Mouse (Mus musculus) liver, embryonic 15.5 days (tissue): ENCODE measurements at regions not wholly inside any gene's neighbourhood (a gene's known extent, or its start where the extent isn't known, plus 50 kb on each side); places are given as distances from the start of the nearest gene placed in this dataset.

ENCODE experiments used
- ATAC-seq: fragments of 200-750 bp; cut with Nextera tagmentation; 2 replicates; pipeline ENCODE4 v1.8.0; 2017; ENCODE audit warnings: moderate number of reproducible peaks, mild to moderate bottlenecking, moderate library complexity; ENCODE audit not compliant: insufficient read depth
- H3K27ac ChIP-seq: fragments of 300-500 bp; sonication (generic); replicated peaks from 2 replicates; pipeline ENCODE4 v1.5.1; 2015; ENCODE audit warnings: mild to moderate bottlenecking, inconsistent platforms
- H3K27me3 ChIP-seq: fragments of 300-500 bp; sonication (generic); 2 replicates; pipeline ENCODE4 v1.6.1; 2015; ENCODE audit warnings: mild to moderate bottlenecking, inconsistent platforms
- H3K36me3 ChIP-seq: fragments of 300-500 bp; sonication (generic); replicated peaks from 2 replicates; pipeline ENCODE4 v1.6.1; 2015; ENCODE audit warnings: moderate library complexity, mild to moderate bottlenecking, inconsistent platforms
- H3K4me1 ChIP-seq: fragments of 300-500 bp; sonication (generic); replicated peaks from 2 replicates; pipeline ENCODE4 v1.6.1; 2015; ENCODE audit warnings: inconsistent platforms
- H3K4me2 ChIP-seq: fragments of 300-500 bp; sonication (generic); 2 replicates; pipeline ENCODE4 v1.6.1; 2015; ENCODE audit warnings: moderate library complexity, mild to moderate bottlenecking, inconsistent platforms
- H3K4me3 ChIP-seq: fragments of 300-500 bp; sonication (generic); replicated peaks from 2 replicates; pipeline ENCODE4 v1.5.1; 2015; ENCODE audit warnings: mild to moderate bottlenecking, inconsistent platforms
- H3K9ac ChIP-seq: fragments of 300-500 bp; sonication (generic); 2 replicates; pipeline ENCODE4 v1.6.1; 2015; ENCODE audit warnings: moderate library complexity, mild to moderate bottlenecking, inconsistent platforms
- H3K9me3 ChIP-seq: fragments of 300-500 bp; sonication (generic); replicated peaks from 2 replicates; pipeline ENCODE4 v1.6.1; 2016; ENCODE audit warnings: inconsistent platforms
- WGBS: fragments of 180-500 bp; shearing (Covaris S2); methylation state at CpG from one replicate; pipeline ENCODE4 v1.1.7; 2015; ENCODE audit warnings: mixed read lengths; ENCODE audit not compliant: insufficient replicate concordance; 5-methylcytosine and 5-hydroxymethylcytosine counted together

DNA sequence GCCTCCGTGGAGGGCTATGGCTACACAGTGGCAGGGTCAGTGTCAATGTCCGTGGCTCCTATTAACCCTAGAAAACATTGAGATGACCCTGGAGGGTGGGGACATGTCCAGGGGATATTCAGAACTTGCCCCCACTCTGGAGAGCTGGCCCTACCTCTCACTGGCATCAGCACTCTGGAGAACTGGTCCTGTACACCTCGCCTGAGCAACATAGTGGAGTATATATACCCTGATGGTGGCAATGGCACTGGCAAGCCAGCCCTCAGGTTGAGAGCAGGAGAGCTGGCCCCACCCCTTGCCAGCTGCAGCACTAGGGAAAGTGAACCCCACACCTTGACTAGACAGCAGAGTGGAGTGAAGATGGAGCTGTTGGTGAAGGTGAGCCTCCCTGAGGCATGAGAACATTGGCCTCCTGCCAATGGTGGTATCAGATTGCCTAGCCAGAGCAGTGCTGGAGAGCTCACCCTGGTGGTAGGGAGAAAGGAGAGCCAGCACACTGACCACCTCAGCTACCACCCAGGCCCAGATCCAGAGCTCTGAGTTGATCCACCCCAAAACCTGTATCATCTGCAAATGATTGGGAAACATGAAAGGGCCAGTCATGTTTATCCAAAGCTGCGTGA lies 64.5 kb upstream of the Mad2l1 start:
- Histone ChIP-seq H3K9ac (no peak overlapping the region), H3K4me1 (no peaks in the 10 kb centered on the region), H3K9me3 (no peaks in the 10 kb centered on the region), H3K27me3 (no peaks in the 10 kb centered on the region), H3K27ac (no peak overlapping the region), H3K36me3 (no peaks in the 10 kb centered on the region), H3K4me2 (no peak overlapping the region), H3K4me3 (no peak overlapping the region)
- ATAC-seq, result no peak
- WGBS, result 59% methylated on average over 4 of the region's 4 CpGs

- no peaks in the 10 kb centered on the region for H3K27me3 ChIP-seq
- WGBS, result 56% methylated on average over 3 of the region's 3 CpGs
- H3K9ac ChIP-seq, result no peak overlapping the region
- no peaks in the 10 kb centered on the region for H3K36me3 ChIP-seq
- no peaks in the 10 kb centered on the region for H3K9me3 ChIP-seq
- ATAC-seq, result no peak
- no peak overlapping the region for H3K27ac ChIP-seq
- no peaks in the 10 kb centered on the region for H3K4me1 ChIP-seq
- H3K4me3 ChIP-seq, result no peak overlapping the region
- no peak overlapping the region for H3K4me2 ChIP-seq
Observed at GRCm38 (mm10) chr6:66471786-66472185, 63.4 kb upstream of the Mad2l1 start.

GRCm38 (mm10) chr6:66472697-66473096 lies 62.5 kb upstream of the Mad2l1 start:
- WGBS, result 53% methylated on average over 4 of the region's 4 CpGs
- no peak overlapping the region for H3K27ac ChIP-seq
- no peaks in the 10 kb centered on the region for H3K27me3 ChIP-seq
- no peaks in the 10 kb centered on the region for H3K4me1 ChIP-seq
- no peak overlapping the region for H3K9ac ChIP-seq
- no peak overlapping the region for H3K4me2 ChIP-seq
- no peak overlapping the region for H3K4me3 ChIP-seq
- ATAC-seq, result no peak
- H3K9me3 ChIP-seq, result no peaks in the 10 kb centered on the region
- H3K36me3 ChIP-seq, result no peaks in the 10 kb centered on the region

DNA sequence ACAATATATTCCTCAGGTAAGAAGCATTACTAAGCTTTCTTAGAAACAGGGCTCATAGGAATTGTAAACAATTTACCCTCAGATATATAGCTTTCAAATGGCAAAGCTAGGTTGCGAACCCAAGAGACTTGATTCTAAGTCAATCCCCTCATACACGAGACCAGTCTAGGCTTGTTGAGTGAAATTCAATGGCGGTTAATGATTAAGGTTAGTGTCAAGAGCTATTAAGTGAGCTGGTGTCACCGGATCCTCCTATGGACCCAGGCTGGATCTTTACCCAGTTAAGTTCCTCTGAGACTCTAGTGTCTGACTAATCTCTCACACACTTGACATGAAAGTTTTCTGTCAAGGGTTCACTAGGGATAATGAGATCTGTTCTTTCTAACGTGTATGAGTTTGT lies 57.6 kb upstream of the Mad2l1 start:
- H3K27ac ChIP-seq, result no peak overlapping the region
- no peak for ATAC-seq
- H3K4me2 ChIP-seq, result no peak overlapping the region
- no peak overlapping the region for H3K9ac ChIP-seq
- H3K27me3 ChIP-seq, result no peaks in the 10 kb centered on the region
- no peaks in the 10 kb centered on the region for H3K4me1 ChIP-seq
- no peaks in the 10 kb centered on the region for H3K36me3 ChIP-seq
- 46% methylated on average over 5 of the region's 5 CpGs for WGBS
- no peaks in the 10 kb centered on the region for H3K9me3 ChIP-seq
- no peak overlapping the region for H3K4me3 ChIP-seq

- Histone ChIP-seq H3K36me3 (no peaks in the 10 kb centered on the region), H3K4me3 (no peak overlapping the region), H3K9ac (no peak overlapping the region), H3K9me3 (no peaks in the 10 kb centered on the region), H3K27me3 (no peaks in the 10 kb centered on the region), H3K27ac (no peak overlapping the region), H3K4me1 (no peaks in the 10 kb centered on the region), H3K4me2 (no peak overlapping the region)
- no peak for ATAC-seq
- WGBS, result 43% methylated on average over 4 of the region's 4 CpGs
Observed at GRCm38 (mm10) chr6:66478326-66478964, 56.7 kb upstream of the Mad2l1 start.

DNA sequence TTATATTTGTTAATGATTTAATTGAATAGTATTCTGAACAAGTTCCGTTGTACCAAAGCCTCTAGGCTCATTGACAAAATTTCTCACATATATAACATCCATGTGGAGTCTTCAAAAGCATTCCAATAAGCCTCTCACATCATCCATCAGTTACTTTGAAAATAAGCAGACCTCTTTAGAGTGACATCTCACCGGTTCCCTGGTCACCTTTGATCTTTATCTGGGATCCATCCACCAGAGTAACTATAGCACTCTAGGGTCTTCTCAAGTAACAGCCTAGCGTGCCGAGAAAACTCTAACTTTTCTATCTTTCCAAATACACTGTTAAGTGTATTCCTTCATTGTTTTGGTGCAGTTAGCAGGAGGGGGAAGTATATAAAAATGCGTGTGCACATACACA lies 55.6 kb upstream of the Mad2l1 start:
- Histone ChIP-seq H3K27me3 (no peaks in the 10 kb centered on the region), H3K9me3 (no peaks in the 10 kb centered on the region), H3K36me3 (no peaks in the 10 kb centered on the region), H3K4me3 (no peak overlapping the region), H3K4me2 (no peak overlapping the region), H3K9ac (no peak overlapping the region), H3K27ac (no peak overlapping the region), H3K4me1 (no peaks in the 10 kb centered on the region)
- ATAC-seq, result no peak
- 59% methylated on average over 5 of the region's 5 CpGs for WGBS

DNA sequence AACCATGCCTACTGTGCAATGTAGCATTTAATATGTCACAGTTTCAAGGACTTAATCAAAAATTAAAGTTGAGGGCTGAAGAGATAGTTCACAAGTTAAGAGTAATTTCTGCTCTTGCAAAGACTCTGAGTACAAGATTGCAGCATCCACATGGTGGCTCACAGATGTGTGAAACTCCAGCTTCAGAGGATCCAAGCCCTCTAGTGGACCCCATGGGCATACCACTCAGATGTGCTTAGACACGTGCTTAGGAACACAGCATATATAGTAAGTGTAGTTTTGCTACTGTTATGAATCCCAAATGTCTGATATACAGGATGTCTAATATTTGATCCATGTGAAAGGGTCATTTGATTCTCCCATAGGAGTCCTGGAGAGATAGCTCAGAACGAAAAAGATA lies 55.0 kb upstream of the Mad2l1 start:
- no peaks in the 10 kb centered on the region for H3K27me3 ChIP-seq
- ATAC-seq, result no peak
- no peak overlapping the region for H3K4me2 ChIP-seq
- H3K4me1 ChIP-seq, result no peaks in the 10 kb centered on the region
- no peaks in the 10 kb centered on the region for H3K36me3 ChIP-seq
- no peaks in the 10 kb centered on the region for H3K9me3 ChIP-seq
- 34% methylated on average over 2 of the region's 2 CpGs for WGBS
- no peak overlapping the region for H3K27ac ChIP-seq
- no peak overlapping the region for H3K4me3 ChIP-seq
- H3K9ac ChIP-seq, result no peak overlapping the region

DNA sequence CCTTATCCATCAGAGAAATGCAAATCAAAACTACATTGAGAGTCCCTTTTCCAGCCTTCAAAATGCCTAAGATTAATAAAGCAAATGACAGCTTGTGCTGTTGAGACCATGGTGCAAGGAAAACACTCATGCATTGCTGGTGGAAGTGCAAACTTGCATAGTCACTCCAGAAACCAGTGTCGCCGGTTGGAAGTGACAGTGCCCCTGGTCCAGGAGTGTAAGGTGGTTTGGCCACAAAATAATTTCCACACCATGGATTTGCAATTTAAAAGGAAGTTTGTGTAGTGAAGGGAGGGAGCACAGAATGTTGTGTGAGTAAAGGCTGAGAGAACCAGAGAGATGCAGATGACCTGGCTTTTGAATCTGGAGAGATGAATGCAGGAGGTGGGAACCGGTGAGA lies 52.4 kb upstream of the Mad2l1 start:
- no peaks in the 10 kb centered on the region for H3K27me3 ChIP-seq
- H3K4me3 ChIP-seq, result no peak overlapping the region
- no peaks in the 10 kb centered on the region for H3K9me3 ChIP-seq
- no peak overlapping the region for H3K9ac ChIP-seq
- H3K36me3 ChIP-seq, result no peaks in the 10 kb centered on the region
- H3K4me2 ChIP-seq, result no peak overlapping the region
- ATAC-seq, result no peak
- H3K27ac ChIP-seq, result no peak overlapping the region
- 59% methylated on average over 3 of the region's 3 CpGs for WGBS
- H3K4me1 ChIP-seq, result no peaks in the 10 kb centered on the region
